Mouse (Mus musculus): ENCODE measurements around the gene Epsti1.
"Not testable (repeated sequence)": the region's sequence is repeated elsewhere in the genome, so short reads cannot be mapped to it uniquely, and the experiment has no call there.

Gene Epsti1

DNA sequence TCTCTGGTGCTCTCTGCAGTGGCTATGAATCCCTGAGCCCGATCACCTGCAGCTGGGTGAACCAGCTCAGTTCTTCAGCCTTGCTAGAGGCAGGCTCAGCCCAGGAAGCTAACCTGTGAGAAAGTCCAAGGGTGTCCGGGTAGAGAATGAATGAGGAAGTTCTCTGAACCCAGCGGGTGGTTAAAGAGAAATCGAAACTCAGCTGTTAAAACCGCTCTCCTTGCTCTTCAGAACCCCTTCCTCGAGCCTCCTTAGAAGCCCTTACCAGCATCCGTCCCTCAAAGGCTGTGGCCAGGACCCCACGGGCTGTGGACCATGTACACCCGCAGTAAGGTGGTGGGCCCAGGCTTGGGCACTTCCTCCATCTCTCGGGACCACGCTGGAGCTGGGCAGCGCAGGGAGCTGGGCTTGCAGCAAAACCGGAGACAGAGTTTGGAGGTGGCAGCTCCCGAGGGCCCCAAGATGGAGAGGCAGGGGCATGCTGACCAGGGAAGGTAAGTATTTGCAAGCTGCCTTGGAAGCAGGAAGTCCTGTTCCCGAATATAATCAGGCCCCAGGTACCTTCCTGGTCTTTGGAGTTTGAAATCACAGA lies at the start of gene Epsti1:
Epsti1 (plus strand) TSS at position 69 of the 592 bp plus-strand sequence.
- no peak for DNase-seq (ENCODE audit: low spot score)

DNA sequence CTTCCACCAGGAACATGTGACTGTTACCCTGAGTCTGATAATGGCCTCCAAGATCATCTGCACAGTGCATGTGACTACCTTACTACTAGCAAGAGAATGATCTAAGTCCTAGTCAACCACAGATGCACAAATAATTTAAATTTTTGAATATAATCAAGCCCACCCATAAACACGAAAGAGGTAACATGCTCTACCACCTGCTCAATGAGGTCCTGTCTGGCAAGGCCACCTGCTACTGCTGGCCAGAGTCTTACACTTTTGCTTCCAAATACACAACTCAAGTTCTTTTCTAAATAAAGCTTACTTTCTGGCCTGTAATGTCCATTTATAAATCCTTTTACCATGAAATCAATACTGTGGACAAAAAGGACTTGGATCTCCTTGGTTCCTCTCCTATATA lies 44.1 kb upstream of the Epsti1 start:
- no peak for DNase-seq (ENCODE audit: low spot score)

DNA sequence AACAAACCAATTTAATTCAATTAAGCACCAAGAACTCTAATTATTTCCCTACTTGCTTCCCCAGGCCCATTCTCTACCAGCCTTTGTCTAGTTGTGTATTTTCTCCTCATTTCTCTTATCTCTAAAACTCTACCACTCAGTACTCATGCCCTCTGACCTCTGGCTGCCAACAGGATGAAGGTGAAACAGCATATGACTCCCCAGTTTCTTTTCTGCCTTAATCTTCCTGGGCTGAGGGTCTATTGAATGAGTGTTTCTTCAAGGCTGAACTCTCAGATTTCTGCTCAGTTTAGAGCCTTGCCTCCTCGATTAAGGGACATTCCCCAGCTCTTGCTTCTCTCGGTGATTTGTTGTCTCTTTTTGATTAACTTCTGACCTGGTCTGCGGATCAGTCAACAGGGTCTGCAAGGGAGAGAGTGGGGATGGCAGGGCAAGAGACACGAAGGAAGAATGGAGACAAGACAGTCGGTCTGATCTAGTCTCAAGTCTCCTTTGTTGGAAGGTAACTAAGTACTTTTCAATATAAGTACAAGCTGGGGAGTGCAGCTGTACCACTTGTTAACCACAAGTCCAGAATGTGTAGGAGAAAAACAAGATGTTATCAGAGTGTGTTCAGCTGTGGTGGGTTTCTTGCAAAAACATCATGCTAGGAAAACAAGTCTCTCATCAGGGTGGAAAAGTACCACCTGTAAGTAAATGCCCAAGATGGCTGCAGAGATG lies 43.0 kb upstream of the Epsti1 start:
- no peak for DNase-seq (ENCODE audit: low spot score)

DNA sequence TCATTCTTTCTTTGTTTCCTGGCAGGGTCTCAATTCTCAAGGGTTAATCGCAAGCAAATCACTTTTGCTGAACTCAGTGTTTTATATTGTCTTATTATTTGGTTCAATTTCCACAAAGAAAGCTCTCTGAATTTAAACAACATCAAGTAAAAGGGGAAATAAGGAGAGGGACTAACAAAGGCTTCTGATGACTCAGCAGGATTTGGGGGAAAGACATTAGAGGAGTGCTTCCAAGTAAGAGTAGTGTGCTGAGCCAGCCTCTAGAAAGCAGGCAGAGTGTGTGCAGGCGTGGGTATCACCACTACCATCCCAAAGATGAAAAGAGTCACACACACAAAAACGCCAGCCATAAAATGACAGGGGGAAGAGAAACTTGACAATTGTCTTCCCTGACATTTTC lies 40.0 kb upstream of the Epsti1 start:
- no peak for DNase-seq (ENCODE audit: low spot score)

DNA sequence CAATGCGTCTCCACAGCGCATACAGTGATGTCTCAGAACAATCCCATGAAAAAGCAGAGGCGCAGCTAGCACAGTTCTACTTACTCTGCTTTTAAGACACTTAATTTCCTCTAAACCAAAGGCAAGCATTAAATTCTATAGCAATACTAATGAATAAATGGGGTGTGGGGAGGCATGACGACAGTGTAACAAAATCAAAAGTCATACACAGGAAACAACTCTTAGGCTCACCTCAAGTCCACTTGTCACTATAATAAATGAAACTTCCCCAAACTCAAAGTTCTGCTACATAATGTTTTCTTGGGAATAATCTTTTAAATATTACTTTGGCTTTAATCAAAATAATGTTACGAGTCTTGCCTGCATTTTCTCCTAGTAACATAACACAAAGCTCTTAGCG lies 39.5 kb upstream of the Epsti1 start:
- DNase-seq (ENCODE audit: low spot score): no peak

DNA sequence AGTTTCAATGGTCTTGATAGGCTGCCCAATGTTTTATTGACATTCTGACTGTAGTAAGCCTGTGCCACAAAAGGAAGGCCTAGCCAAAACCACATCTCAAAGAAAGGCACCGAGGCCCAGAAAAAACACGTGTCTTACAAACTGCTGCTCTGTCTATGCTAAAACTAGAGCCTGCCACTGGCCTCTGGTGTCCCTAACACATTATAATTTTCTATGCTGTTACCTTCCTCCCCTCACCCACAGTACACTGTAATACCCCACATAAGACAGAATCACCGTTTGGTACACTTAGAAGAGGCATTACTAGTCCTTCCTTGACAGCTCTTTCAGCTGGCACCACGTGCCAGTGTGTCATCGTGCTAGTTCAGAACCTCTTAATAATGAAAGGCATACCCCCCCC lies 36.4 kb upstream of the Epsti1 start:
- DNase-seq (ENCODE audit: low spot score): no peak

DNA sequence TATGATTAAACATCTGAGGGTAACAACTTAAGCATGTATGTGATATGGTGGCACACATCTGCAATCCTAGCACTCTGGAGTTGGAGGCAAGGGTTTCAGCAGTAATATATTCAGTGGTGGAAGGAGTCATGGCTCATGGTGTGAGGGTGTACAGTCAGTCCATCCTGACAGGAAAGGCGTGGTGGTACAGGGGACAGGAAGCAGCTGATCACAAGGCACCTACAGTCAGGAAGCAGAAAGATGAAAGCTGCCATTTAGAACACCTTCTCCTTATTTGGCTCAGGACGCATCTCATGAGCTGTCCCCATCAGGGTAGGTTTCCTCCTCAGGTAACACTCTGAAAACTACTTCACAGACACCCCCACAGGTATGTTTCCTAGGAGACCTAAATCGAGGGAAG lies 33.1 kb upstream of the Epsti1 start:
- DNase-seq (ENCODE audit: low spot score): no peak

DNA sequence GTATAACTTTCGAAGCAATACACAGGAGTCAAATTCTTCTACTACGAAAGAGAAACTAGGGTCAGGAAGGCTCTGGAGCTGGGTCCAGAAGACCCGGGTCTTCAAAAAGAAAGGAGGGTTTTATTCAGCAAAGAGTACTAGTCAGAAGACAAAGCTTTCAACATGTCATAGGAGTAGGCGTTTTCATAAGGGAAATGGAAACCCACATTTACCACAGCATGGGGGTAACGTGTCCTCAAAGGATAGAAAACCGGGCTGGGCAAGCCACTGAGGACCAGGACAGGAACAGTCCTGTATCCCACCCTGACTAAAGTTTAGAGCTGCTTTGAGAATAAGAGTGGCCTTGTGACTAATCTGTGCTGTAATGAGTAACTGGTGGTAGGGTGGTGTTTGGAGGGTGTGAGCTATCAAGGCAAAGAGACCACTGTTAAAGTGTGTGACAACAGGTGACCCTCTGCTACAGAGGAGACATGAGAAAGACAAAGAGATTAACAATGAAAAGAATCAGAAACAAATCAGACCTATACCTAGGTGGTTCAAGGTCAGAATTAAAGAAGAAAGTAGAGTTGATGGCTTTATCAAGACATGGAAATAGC lies 32.6 kb upstream of the Epsti1 start:
- no peak for DNase-seq (ENCODE audit: low spot score)

DNA sequence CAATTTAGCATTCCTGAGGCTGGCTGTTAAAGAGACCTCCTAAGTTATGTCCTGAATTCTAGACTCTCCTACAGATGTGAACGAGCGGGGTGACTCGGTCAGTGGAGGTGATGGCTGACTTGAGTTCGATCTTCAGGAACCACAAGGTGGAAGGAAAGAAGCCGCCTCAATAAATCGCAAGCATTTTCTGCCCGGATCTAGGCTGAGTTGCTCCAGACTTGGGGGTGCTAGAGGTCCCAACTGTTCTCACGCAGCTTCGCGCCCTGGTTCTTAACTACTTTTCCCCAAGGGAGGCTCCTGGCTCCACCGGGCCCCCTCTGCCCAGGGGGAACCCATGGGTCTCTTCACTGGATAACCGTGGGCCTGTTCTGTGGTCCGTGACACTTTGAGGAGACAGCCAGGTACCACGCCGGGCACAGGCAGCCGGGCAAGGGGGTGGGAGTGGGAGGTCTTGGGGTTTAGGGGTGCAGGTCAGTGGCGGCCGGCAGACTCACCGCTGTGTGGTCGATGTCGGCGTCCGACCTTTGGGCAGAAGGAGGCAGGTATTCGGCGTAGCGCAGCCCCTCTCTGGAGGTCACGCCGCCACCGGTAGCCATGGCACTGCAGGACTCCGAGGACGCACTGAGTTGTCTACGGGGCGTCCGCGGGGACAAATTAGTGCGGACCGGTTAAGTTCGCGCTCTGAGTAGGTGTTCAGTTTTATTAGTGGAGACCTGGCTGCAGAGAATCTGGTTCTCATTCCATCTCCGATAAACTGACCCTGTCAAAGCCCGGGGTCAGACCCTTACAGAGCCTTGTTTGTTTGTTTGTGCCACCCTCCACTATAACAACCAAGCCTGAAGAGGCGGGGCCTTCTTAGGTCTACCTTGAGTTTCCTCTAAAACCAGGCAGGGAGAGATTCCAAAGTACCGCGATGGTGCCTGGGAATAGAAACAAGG lies 29.5 kb upstream of the Epsti1 start, which contains the start of gene Dnajc15:
Dnajc15 (minus strand) TSS at position 822 of the 938 bp plus-strand sequence.
- peak; percentile 89 for DNase-seq (ENCODE audit: low spot score)

DNA sequence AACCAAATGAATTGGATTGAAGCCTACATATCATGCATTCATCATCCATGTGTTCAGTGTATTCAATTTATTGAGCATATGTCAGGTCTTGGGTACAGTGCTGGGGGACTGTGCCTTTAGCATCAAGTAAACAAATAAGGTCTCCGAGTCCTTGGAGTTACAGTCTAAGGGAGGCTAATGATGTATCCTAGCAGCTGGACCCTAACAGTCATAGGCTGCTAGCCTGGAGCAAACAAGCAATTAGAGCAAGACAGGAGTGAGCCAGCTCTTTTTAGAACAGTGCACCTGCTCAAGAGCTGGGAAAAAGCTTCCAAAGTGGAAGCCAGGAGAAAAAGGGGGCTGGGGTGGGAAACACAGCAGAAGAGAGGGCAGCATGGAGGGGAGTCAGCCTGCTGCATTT lies 27.8 kb upstream of the Epsti1 start:
- no peak for DNase-seq (ENCODE audit: low spot score)

DNA sequence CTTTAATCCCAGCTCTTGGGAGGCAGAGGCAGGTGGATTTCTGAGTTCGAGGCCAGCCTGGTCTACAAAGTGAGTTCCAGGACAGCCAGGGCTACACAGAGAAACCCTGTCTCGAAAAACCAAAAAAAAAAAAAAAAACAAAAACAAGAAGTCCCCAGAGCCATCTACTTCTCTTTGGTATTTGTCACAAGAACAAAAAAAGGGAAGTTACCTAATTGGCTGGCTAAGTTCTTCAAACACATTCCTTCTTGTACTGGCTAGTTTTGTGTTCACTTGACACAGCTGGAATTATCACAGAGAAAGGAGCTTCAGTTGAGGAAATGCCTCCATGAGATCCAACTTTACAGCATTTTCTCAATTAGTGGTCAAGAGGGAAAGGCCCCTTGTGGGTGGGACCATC lies 26.2 kb upstream of the Epsti1 start:
- not testable (repeated sequence) for DNase-seq (ENCODE audit: low spot score)

DNA sequence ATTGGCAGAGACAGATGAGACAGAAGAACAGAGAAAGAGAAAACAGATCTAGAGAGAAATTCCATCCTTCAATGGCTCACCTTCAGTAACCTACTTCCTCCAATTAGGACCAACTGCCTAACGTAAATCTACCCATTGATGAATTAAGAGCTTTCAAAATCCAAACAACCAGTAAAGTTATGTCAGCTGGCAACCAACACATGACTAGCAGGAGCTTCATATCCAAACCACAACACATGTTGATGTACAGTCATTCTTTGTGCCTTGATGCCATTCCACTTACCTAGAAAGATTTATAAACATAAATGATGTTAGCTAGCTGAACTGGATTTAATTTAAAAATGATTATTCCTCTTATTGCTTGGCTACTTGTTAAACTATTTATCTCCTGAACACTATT lies 22.0 kb upstream of the Epsti1 start:
- DNase-seq (ENCODE audit: low spot score): no peak

DNA sequence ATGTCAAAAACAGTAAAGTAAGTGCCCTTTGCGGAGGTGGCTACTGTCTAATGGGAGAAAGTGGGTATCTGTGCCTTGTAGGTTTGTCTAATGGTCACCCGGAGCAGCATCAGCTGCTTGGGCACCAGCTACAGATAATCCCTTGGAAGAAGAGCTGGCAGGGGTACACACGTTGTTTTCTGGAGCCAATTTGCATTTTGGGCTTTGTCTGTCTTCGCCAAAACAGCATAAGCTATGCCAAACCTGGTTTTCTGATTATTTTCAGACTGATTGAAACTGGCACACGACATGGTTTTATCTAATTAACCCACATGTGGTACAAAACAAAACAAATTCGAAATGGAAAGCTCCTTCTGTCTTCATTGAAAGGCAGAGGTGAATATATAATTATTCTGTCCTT lies 21.4 kb upstream of the Epsti1 start:
- DNase-seq (ENCODE audit: low spot score): no peak

DNA sequence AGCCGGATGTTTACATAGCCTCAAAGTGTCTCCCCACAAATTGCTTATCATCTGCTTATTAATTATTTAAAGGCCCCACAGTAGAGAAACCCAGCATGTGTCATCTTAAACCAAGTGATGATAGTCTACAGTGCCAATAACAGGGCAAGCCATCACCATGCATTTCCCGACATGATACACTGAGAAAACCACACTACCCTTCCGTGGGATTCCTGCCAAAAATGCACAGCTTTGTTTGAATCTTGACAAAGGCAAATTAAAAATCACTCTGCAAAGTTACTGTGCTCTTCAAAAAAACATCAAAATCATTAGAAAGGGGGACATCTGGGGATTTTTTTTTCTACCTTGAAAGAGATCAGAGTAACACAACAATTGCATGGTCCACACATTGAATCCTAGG lies 17.7 kb upstream of the Epsti1 start:
- no peak for DNase-seq (ENCODE audit: low spot score)

DNA sequence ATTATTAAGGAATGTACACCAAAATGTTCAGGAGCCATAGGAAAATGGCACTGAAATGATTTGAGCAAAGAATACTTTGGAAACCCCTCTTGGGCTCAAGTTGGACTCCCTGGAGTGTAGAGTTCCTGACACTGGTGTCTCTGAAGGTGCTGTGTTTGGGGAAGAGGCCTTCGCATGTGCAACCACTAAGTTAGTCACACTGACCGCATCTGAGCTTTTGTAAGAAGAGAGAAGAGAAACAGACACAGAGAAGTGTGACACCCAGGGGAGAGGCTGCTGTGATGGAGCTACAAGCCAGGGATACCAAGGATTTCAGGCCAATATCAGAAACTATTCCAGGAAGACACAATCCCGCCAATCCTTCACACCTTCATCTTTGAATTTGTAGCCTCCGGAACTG lies 17.1 kb upstream of the Epsti1 start:
- no peak for DNase-seq (ENCODE audit: low spot score)

DNA sequence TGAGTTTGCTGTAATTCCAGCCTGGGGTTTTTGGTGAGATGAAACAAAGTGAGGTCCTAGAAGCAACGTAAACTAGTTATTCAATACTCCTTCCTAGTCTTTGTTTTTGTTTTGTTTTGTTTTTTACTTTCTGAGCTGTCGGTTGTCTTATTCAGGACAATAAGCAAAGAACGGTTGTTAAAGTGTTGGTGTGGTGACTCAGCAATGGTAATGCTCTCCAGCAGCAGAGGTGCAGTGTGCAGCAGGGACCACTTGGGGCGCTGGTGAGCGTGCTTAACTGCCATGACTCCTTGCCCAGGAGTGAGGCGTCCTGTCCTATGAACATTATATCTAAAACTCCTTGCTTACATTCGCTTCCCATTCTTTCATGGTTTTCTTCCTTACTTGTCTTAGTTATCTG lies 14.1 kb upstream of the Epsti1 start:
- no peak for DNase-seq (ENCODE audit: low spot score)

DNA sequence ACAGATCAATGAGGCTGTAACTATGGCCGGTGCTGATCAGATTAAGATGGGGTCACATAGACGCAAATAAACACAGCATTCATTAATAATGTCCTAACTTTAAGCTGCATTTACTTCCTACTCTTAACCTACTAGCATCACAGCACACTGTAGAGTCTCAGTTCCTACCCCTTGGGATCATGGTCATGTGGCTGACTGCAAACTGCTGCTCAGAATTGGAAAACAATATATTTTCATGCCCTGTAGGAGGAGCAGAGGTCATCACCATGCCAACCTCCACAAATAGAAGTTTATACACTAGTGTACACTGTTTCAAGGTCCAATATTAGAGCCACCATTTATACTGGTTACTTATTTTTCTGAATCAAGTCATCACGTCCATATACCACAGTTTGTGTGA lies 8.1 kb upstream of the Epsti1 start:
- peak; percentile 33 for DNase-seq (ENCODE audit: low spot score)

DNA sequence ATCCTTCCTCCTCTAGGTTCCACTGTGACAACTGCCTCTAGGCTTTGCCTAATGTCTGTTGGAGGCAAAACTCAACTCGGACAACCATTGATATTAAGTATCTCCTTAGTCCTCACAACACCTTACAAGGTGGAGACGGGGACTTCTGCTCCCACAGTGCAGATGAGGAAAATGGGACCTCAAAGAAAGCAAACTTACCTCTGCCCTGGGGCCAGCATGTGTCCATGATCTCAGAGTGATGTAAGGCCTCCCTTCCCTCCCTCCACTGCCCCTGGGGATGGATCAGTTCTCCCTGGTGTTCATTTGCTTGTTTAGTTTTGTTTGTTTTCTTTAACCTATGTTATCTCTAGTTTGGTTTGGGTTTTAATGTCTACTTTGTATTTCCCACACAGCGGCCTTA lies 1.5 kb upstream of the Epsti1 start:
- no peak for DNase-seq (ENCODE audit: low spot score)

DNA sequence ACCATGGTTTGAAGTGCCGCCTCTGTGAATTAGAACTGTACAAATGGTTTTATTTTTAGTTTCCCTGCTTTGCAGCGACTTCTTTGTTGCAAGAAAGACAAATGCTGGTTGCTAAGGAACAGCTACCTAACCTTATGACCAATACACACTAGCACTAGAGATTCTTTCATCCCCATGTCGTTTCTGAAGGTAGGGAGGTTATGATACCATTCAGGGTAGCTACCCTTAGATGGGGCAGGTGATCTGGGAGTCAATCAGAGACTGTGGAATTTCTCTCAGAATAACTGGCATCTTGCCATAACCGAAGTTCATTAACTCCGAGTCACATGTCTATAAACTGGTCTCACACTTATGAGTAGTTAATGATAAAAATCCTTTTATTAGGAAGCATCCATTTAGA lies 1.4 kb downstream of the Epsti1 start:
- DNase-seq (ENCODE audit: low spot score): no peak

DNA sequence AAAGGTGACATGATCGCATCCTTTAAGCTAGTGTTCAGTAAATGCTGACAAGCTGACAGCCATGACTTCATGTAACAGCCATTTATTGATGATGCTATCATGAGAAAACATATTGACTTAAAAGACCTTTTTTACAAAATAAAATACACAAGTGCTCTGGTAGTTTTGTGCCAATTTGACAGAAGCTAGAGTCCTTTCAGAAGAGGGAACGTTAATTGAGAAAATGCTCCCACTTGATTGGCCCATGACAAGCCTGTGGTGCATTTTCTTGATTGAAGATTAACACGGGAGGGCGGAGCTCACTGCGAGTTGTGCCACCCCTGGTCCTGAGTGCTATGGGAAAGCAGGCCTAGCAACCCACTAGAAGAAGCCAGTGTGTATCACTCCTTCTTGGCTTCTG lies 2.5 kb downstream of the Epsti1 start:
- no peak for DNase-seq (ENCODE audit: low spot score)

DNA sequence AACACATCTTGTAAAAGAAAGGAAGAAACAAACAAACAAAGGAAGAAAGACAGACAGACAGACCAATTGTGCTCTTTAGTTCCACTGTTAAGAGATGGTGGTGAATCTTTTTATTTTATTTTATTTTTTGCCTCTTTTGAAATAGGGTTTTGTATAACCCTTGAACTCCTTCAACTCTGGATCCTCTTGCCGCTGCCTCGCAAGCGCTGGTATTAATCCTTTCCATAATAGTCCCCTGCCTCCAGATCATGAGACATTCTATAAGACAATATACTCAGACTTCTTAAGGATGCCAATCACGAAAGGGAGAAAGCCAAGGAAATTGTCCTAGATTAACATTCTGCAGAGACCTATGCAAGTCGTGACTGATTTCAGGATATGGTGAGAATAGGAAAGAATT lies 11.7 kb downstream of the Epsti1 start:
- no peak for DNase-seq (ENCODE audit: low spot score)

DNA sequence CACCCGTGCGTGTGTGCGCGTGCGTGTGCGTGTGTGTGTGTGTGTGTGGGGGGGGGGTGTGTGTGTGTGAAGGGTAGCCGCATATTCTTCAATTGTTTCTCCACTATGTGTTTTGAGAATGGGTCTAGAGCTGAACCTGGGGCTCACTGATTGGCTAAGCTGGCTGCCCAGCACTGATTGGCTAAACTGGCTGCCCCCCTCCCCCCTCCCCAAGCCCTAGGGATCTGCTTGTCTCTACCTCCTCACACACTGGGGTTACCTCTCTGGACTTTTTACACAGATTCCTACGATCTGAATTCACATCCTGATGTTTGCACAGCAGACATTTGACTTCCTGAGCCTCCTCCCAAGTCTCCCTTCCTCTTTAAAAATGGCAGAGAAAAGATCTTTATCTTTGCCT lies 17.6 kb downstream of the Epsti1 start:
- no peak for DNase-seq (ENCODE audit: low spot score)
